Mouse (Mus musculus) liver, postnatal 0 days (tissue): Measurements from ENCODE around the gene Olfr619.

Source experiments
- CTCF ChIP-seq: sonication (generic); IDR thresholded peaks from 2 replicates; pipeline ENCODE4 v1.5.1; 2016; ENCODE audit warnings: antibody characterized with exemption, low read depth
- EP300 ChIP-seq: IDR thresholded peaks from 2 replicates; pipeline ENCODE4 v1.6.1; 2016; ENCODE audit warnings: antibody characterized with exemption, low read depth, mild to moderate bottlenecking

- TF ChIP-seq CTCF (no peak), EP300 (no peak)
These were observed 7.0 kb downstream of the Olfr619 start for GRCm38 (mm10) chr7:103607425-103607824.
